Mouse (Mus musculus): ENCODE measurements around the gene Usp49. TPM values are rescaled to one million over a fixed set of nuclear protein-coding genes. Genes with fewer than 3 reads are reported as not detected.

The Usp49 gene
- polyA plus RNA-seq, 1 experiment = 4.6 TPM

GRCm38 (mm10) chr17:47657901-47658300 lies 27.4 kb downstream of the Usp49 start:
- no peak for TF ChIP-seq POLR2A (IDR thresholded peaks at IDR 0.05; ENCODE audit: low read depth, low read length)
- no peak for TF ChIP-seq CTCF (IDR thresholded peaks at IDR 0.05; ENCODE audit: extremely low read depth, insufficient read depth, insufficient read length, insufficient replicate concordance)
- no peak overlapping the region for H3K27ac ChIP-seq (ENCODE audit: insufficient read depth, low read length)
- 97% methylated on average over 4 of the region's 4 CpGs for WGBS

GRCm38 (mm10) chr17:47658741-47659243 lies 28.3 kb downstream of the Usp49 start:
- Histone ChIP-seq H3K36me3 (ENCODE audit: control insufficient read depth, insufficient read depth, low read length) (no peaks in the 10 kb centered on the region), H3K4me3 (ENCODE audit: extremely low read depth, insufficient read depth, insufficient read length) (no peak overlapping the region), H3K4me1 (ENCODE audit: control insufficient read depth, insufficient read depth, insufficient read length) (no peaks in the 10 kb centered on the region), H3K27ac (ENCODE audit: insufficient read depth, low read length) (no peak overlapping the region), H3K27me3 (ENCODE audit: control insufficient read depth, insufficient read depth, low read length) (no peaks in the 10 kb centered on the region)
- no peak for DNase-seq (ENCODE audit: low read depth in 1 of 2, low spot score in 2 of 2)
- no peak for TF ChIP-seq CTCF (IDR thresholded peaks at IDR 0.05; ENCODE audit: extremely low read depth, insufficient read depth, insufficient read length, insufficient replicate concordance)
- TF ChIP-seq POLR2A (IDR thresholded peaks at IDR 0.05; ENCODE audit: low read depth, low read length) = no peak
- WGBS = 44% methylated on average over 3 of the region's 3 CpGs

More at GRCm38 (mm10) chr17:47657901-47658300, 27.4 kb downstream of the Usp49 start:
- H3K4me1 ChIP-seq (ENCODE audit: control insufficient read depth, insufficient read depth, insufficient read length) = no peaks in the 10 kb centered on the region
- DNase-seq (ENCODE audit: low read depth in 1 of 2, low spot score in 2 of 2) = no peak
- no peaks in the 10 kb centered on the region for H3K36me3 ChIP-seq (ENCODE audit: control insufficient read depth, insufficient read depth, low read length)
- H3K4me3 ChIP-seq (ENCODE audit: extremely low read depth, insufficient read depth, insufficient read length) = no peak overlapping the region
- H3K27me3 ChIP-seq (ENCODE audit: control insufficient read depth, insufficient read depth, low read length) = no peaks in the 10 kb centered on the region

- no peak overlapping the region for H3K27ac ChIP-seq (ENCODE audit: insufficient read depth, low read length)
- no peaks in the 10 kb centered on the region for H3K36me3 ChIP-seq (ENCODE audit: control insufficient read depth, insufficient read depth, low read length)
- no peak for TF ChIP-seq POLR2A (IDR thresholded peaks at IDR 0.05; ENCODE audit: low read depth, low read length)
- TF ChIP-seq CTCF (IDR thresholded peaks at IDR 0.05; ENCODE audit: extremely low read depth, insufficient read depth, insufficient read length, insufficient replicate concordance) = no peak
- no peaks in the 10 kb centered on the region for H3K27me3 ChIP-seq (ENCODE audit: control insufficient read depth, insufficient read depth, low read length)
- no peak for DNase-seq (ENCODE audit: low read depth in 1 of 2, low spot score in 2 of 2)
- WGBS = 90% methylated on average over 9 of the region's 9 CpGs
- H3K4me3 ChIP-seq (ENCODE audit: extremely low read depth, insufficient read depth, insufficient read length) = no peak overlapping the region
- no peaks in the 10 kb centered on the region for H3K4me1 ChIP-seq (ENCODE audit: control insufficient read depth, insufficient read depth, insufficient read length)
These were observed 32.7 kb downstream of the Usp49 start for GRCm38 (mm10) chr17:47663009-47663713.

GRCm38 (mm10) chr17:47664474-47664873 lies 34.0 kb downstream of the Usp49 start:
- Histone ChIP-seq H3K27ac (ENCODE audit: insufficient read depth, low read length) (no peak overlapping the region), H3K4me3 (ENCODE audit: extremely low read depth, insufficient read depth, insufficient read length) (no peak overlapping the region), H3K36me3 (ENCODE audit: control insufficient read depth, insufficient read depth, low read length) (no peaks in the 10 kb centered on the region), H3K4me1 (ENCODE audit: control insufficient read depth, insufficient read depth, insufficient read length) (no peaks in the 10 kb centered on the region), H3K27me3 (ENCODE audit: control insufficient read depth, insufficient read depth, low read length) (no peaks in the 10 kb centered on the region)
- TF ChIP-seq POLR2A (IDR thresholded peaks at IDR 0.05; ENCODE audit: low read depth, low read length) (no peak), CTCF (IDR thresholded peaks at IDR 0.05; ENCODE audit: extremely low read depth, insufficient read depth, insufficient read length, insufficient replicate concordance) (no peak)
- 89% methylated on average over 7 of the region's 7 CpGs for WGBS
- no peak for DNase-seq (ENCODE audit: low read depth in 1 of 2, low spot score in 2 of 2)

GRCm38 (mm10) chr17:47669166-47669565 lies 38.7 kb downstream of the Usp49 start:
- TF ChIP-seq POLR2A (IDR thresholded peaks at IDR 0.05; ENCODE audit: low read depth, low read length) = no peak
- TF ChIP-seq CTCF (IDR thresholded peaks at IDR 0.05; ENCODE audit: extremely low read depth, insufficient read depth, insufficient read length, insufficient replicate concordance) = no peak
- no peaks in the 10 kb centered on the region for H3K36me3 ChIP-seq (ENCODE audit: control insufficient read depth, insufficient read depth, low read length)
- WGBS = 90% methylated on average over 4 of the region's 4 CpGs
- DNase-seq (ENCODE audit: low read depth in 1 of 2, low spot score in 2 of 2) = no peak
- H3K4me3 ChIP-seq (ENCODE audit: extremely low read depth, insufficient read depth, insufficient read length) = no peak overlapping the region
- H3K27ac ChIP-seq (ENCODE audit: insufficient read depth, low read length) = no peak overlapping the region
- no peaks in the 10 kb centered on the region; the same call in 1 of the 2 replicates for H3K27me3 ChIP-seq (ENCODE audit: control insufficient read depth, insufficient read depth, low read length)
- H3K4me1 ChIP-seq (ENCODE audit: control insufficient read depth, insufficient read depth, insufficient read length) = peaks cover 3% of the 10 kb centered on the region; the same call in 1 of the 2 replicates

GRCm38 (mm10) chr17:47671988-47672310 lies 41.5 kb downstream of the Usp49 start:
- Histone ChIP-seq H3K36me3 (ENCODE audit: control insufficient read depth, insufficient read depth, low read length) (no peaks in the 10 kb centered on the region; the same call in 1 of the 2 replicates), H3K27ac (ENCODE audit: insufficient read depth, low read length) (no peak overlapping the region), H3K4me1 (ENCODE audit: control insufficient read depth, insufficient read depth, insufficient read length) (peaks cover 3% of the 10 kb centered on the region; the same call in 1 of the 2 replicates), H3K4me3 (ENCODE audit: extremely low read depth, insufficient read depth, insufficient read length) (no peak overlapping the region), H3K27me3 (ENCODE audit: control insufficient read depth, insufficient read depth, low read length) (no peaks in the 10 kb centered on the region; the same call in 1 of the 2 replicates)
- DNase-seq (ENCODE audit: low read depth in 1 of 2, low spot score in 2 of 2) = no peak
- WGBS = 67% methylated on average over 14 of the region's 14 CpGs
- TF ChIP-seq POLR2A (IDR thresholded peaks at IDR 0.05; ENCODE audit: low read depth, low read length) = no peak
- TF ChIP-seq CTCF (IDR thresholded peaks at IDR 0.05; ENCODE audit: extremely low read depth, insufficient read depth, insufficient read length, insufficient replicate concordance) = no peak

Measured in spleen, adult 2 months (tissue).